Mouse (Mus musculus) gastrocnemius, postnatal 36 days (tissue): ENCODE measurements around the gene Suv39h1. TPM values are rescaled to one million over a fixed set of nuclear protein-coding genes. Genes with fewer than 3 reads are reported as not detected.
"Not testable (repeated sequence)": the region's sequence is repeated elsewhere in the genome, so short reads cannot be mapped to it uniquely, and the experiment has no call there.

Source experiments
- DNase-seq, 2 experiments: peaks; one replicate each; pipeline ENCODE4 v3.0.0; 2022
- intact Hi-C: fragments of 180-260 bp; cut with DNase I; formaldehyde crosslinking; loops from one replicate; pipeline ENCODE4 v1.15.1; 2025
- total RNA-seq, 2 experiments: library from RNA; stranded (reverse); gene quantifications; 2 replicates each; pipeline ENCODE4 v1.2.3; 2021

Suv39h1 gene
- total RNA-seq, 2 experiments from 2014 or later: 3.9 to 5.7 TPM

DNA sequence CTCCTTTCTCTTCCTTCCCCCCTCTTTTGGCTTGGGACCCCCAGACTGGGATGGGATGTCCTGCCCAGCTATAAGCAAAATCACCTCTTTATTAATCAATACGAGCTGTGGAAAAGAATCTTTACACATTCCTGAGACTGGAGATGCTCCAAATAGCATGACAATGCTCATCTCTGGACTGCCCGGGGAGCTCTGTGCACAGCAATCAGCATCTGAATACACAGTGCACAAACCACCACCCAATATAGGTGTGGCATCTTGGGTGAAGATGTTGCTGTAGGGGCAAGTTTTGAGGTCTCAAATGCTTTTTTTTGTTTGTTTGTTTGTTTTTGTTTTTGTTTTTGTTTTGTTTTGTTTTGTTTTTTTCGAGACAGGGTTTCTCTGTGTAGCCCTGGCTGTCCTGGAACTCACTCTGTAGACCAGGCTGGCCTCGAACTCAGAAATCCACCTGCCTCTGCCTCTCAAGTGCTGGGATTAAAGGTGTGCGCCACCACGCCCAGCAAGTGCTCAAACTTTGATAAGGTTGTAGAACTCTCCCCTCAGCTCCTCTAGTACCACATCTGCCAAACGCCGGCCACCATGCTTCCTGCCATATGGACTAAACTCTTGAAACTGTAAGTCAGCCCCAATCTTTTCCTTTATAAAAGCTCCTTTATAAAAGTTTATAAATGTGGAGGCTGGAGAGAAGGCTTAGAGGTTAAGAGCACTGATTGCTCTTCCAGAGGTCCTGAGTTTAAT, 23.3 kb downstream of the Suv39h1 start:
- DNase-seq, intact Hi-C loops: not testable (repeated sequence)

DNA sequence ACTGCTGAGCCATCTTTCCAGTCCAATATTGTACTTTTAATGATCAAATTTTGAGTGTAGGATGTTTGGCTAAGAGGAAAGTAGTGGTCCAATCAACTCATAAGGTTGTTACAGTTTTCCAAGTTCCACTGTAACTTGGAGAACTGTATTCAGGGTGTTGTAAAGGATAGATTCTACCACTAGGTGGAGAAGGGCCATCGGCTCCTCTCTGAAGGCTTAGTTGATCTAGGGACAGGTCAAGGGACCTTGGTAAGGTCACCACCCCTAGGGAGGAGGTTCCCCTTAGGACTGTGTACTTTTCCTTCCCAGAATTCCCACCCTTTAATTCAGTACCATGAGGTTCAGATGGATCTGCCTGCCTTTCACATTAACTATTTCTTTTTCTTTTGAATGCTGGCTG, 41.6 kb downstream of the Suv39h1 start:
- intact Hi-C loops: no loop called here
- no peak for DNase-seq

DNA sequence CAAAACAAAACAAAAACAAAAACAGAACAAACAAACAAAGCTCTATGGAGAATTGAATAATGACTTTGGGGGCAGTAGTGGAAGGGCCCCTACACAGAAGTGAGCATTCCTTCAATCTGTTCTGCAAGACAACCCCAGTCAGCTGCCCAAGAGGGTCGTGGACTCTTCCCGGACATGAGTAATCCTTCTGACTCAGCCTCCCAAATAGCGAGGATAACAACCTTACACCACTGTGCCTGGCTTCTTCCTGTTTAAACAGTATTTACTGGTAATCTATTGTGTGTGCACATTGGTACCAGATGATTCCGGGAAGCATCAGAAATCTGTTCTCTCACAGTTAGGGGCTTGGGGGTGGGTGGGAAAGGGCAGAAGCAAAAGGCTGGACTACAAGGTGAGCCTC, 47.7 kb downstream of the Suv39h1 start:
- DNase-seq: no peak
- intact Hi-C loops: no loop called here

DNA sequence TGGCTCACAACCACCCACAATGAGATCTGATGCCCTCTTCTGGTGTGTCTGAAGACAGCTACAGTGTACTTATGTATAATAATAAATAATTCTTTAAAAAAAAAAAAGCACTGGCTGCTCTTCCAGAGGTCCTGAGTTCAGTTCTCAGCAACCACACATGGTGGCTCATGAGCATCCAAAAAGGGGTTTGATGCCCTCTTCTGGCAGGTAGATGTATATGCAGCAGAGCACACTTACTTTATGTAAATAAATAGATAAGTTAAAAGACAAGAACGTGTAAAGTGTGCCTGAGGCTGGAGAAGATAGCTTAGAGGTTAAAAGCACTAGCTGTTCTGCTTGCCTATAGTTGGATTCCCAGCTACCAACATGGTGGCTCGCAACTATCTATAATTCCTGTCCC, 49.8 kb downstream of the Suv39h1 start:
- no peak for DNase-seq
- intact Hi-C loops: no loop called here

DNA sequence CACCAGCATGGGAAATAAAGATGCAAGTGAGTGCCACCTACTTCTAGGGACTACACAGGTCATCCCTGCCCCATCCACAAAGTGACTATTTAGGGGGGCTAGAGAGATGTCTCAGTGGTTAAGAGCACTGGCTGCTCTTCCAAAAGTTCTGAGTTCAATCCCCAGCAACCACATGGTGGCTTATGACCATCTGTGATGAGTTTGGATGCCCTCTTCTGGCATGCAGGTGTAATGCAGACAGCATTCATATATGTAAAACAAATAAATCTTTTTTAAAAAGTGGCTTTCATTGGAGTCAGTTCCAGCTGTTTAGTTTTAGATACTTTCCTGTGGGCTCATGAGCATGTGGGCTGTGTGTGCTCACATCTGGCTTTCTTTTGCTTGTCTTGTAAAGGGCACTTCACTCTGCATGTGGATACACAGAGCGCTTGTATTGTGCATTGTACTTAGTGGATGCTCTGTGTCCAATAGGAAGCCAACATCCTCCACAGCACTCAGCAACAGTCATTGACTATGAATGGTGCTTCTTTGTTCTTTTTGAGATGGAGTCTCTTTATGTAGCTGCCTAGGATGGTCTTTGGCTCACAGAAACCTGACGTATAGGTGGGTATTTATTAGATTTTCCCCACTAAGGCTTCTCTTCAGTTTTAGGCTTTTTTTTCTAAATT, 54.3 kb downstream of the Suv39h1 start:
- DNase-seq: no peak
- intact Hi-C loops: no loop called here

DNA sequence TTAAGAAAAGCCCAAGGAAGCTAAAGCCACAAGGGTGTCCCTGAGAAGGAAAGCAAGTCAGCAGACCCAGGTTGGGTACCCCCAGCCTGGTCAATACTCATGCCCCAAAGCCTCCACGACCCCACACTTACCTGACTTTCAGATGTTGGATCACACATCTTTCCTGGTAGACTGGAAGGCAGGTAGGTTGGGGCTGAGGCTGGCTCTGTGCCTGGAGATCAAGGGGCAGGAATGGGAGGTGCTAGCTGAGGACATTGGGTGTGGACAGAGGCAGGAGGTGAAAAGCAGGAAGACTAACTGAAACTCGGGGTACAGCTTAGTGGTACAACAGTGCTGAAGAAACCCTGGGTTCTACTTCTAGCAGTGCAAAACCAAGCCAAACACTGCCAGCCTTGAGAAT, 56.3 kb downstream of the Suv39h1 start, which contains the start of gene Glod5:
Gene Glod5, minus strand, starts transcription at position 207 of the 400 bp plus-strand sequence.
- intact Hi-C loops: loop anchor here (5.0 kb wide), 1 partner anchor 106 kb away; no protein-coding TSS in a partner anchor
- DNase-seq: no peak

DNA sequence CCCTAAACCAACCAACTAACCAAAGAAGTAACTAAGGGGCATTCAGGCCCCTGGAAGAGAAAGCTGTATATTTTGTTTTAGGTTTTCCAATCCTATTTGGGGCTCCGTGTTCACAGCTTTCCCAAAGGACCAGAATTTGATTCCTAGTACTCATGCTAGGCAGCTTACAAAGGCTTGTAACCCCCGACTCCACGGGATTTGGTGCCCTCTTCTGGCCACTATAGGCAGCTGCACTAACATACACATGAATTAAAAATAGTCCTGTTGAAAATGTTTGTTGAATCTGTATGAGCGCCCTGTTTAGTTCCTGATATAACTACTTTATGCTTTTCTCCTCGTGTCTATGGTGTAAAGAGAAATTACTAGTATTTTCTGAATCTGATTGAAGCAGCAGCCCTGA, 57.4 kb downstream of the Suv39h1 start:
- DNase-seq: no peak
- intact Hi-C loops: loop anchor here (5.0 kb wide), 1 partner anchor 105 kb away; no protein-coding TSS in a partner anchor

DNA sequence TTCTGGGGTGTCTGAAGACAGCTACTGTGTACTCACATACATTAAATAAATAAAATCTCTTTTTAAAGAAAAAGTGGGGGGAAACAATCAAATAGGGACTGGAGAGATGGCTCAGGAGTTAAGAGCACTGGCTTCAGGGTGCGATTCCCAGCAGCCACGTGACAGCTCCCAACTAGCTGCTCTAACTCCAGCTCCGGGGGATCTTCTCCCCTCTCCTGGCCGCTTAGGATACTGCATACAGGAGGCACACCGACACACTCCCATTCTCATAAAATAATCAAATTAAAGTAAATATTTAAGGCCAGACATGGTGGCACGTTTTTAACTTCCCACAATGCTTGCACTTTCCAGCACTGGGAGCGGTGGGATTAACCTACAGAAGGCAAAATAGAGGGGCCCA, 58.9 kb downstream of the Suv39h1 start:
- DNase-seq: not testable (repeated sequence)
- intact Hi-C loops: loop anchor here (5.0 kb wide), 1 partner anchor 103 kb away; no protein-coding TSS in a partner anchor

DNA sequence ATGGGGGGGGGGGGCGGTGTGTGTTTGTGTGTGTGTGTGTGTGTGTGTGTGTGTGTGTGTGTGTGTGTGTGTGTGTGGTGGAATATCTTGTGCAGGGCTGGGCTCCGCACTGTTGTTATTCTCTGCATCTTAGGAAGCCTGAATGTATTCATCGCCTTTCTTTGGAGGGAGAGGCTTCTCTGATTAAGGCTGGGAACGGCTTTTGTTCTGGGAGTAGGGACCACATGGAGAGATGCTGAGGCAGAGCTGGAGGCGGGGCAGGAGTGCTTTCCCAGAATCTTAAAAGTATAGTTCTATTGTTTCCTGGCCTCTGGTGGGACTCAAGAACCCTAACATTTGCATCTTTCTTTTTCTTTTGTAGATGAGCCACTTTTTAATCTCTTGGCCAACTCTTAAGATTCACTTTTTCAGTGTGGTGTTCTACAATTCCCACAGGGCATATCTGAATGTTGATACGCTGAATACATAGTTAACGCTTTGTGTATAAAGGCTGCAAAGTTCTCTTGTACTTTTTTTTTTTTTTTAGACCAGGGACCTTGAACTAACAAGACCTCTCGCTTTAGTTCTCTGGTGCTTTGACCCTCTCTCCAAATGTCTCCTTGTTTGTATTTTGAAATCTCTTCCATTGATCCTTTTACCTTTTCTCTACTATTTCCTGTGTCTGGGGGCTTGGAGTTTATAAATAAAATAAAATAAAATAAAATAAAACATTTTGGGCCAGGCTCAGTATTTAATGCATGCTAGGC, 60.8 kb downstream of the Suv39h1 start:
- intact Hi-C loops: no loop called here
- DNase-seq: no peak

DNA sequence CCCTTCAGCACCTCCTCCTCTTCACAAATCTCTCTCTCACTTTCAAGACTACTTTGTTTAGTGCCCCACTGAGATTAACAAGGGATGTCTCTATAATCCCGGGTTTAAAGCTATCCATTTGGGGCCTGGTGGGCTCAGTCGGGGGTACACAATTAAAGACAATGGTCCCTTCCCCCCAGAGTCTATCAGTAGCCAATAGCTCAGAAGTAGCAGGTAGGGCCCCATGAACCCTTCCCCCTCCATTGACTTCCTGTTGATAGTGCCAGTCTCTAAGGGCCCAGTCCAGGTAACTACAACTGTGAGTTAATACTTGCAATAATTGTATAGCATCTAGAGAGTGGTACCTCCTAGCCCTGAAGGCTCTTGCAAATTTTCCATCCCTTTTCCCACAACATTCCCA, 61.4 kb downstream of the Suv39h1 start:
- DNase-seq: no peak
- intact Hi-C loops: no loop called here

Other genes with a start within 250 kb of the Suv39h1 start
- gene Otud5, start 233.4 kb downstream of the Suv39h1 start, total RNA-seq: 10 to 100 TPM; 14.6 to 16.6 TPM
- gene Pim2, start 196.5 kb downstream of the Suv39h1 start, total RNA-seq: 1 to 10 TPM in 1 of 2 experiments, under 1 TPM in 1; 0.99 to 1.8 TPM
- 1 to 10 TPM; 8.4 to 8.8 TPM for gene Slc35a2, start 190.7 kb downstream of the Suv39h1 start, total RNA-seq
- 10 to 100 TPM; 21.2 to 22.0 TPM for gene Pqbp1, start 175.5 kb downstream of the Suv39h1 start, total RNA-seq
- gene Timm17b, start 175.4 kb downstream of the Suv39h1 start, total RNA-seq: 10 to 100 TPM; 35.3 to 39.1 TPM
- gene Gm10491, start 166.9 kb downstream of the Suv39h1 start, total RNA-seq: not detected
- gene Gm10490, start 165.2 kb downstream of the Suv39h1 start, total RNA-seq: not detected
- not detected for gene Pcsk1n, start 154.9 kb downstream of the Suv39h1 start, total RNA-seq
- gene Eras, start 146.2 kb downstream of the Suv39h1 start, total RNA-seq: not detected
- 1 to 10 TPM; 4.3 to 4.9 TPM for gene Hdac6, start 126.9 kb downstream of the Suv39h1 start, total RNA-seq
- gene Gata1, start 96.7 kb downstream of the Suv39h1 start, total RNA-seq: not detected
- gene Glod5, start 56.3 kb downstream of the Suv39h1 start, total RNA-seq: not detected
- under 1 TPM; 0.39 to 0.64 TPM for gene Was, start 15.7 kb upstream of the Suv39h1 start, total RNA-seq
- gene Wdr13, start 58.1 kb upstream of the Suv39h1 start, total RNA-seq: 10 to 100 TPM; 12.3 TPM
- gene Rbm3, start 71.1 kb upstream of the Suv39h1 start, total RNA-seq: 10 to 100 TPM; 56.4 to 78.2 TPM
- gene Tbc1d25, start 101.4 kb upstream of the Suv39h1 start, total RNA-seq: 1 to 10 TPM; 3.0 to 3.6 TPM
- gene Ebp, start 118.8 kb upstream of the Suv39h1 start, total RNA-seq: 1 to 10 TPM; 8.4 to 9.0 TPM
- 1 to 10 TPM; 4.9 to 5.3 TPM for gene Porcn, start 131.8 kb upstream of the Suv39h1 start, total RNA-seq
- 10 to 100 TPM; 14.1 to 14.4 TPM for gene Ftsj1, start 177.6 kb upstream of the Suv39h1 start, total RNA-seq
- not detected for gene Slc38a5, start 196.4 kb upstream of the Suv39h1 start, total RNA-seq